Mouse (Mus musculus): ENCODE measurements at regions not wholly inside any gene's neighbourhood (a gene's known extent, or its start where the extent isn't known, plus 50 kb on each side); places are given as distances from the start of the nearest gene placed in this dataset.

- no peak for DNase-seq
These were observed 359.3 kb downstream of the Cenpc1 start for GRCm38 (mm10) chr5:85706084-85706483.

DNA sequence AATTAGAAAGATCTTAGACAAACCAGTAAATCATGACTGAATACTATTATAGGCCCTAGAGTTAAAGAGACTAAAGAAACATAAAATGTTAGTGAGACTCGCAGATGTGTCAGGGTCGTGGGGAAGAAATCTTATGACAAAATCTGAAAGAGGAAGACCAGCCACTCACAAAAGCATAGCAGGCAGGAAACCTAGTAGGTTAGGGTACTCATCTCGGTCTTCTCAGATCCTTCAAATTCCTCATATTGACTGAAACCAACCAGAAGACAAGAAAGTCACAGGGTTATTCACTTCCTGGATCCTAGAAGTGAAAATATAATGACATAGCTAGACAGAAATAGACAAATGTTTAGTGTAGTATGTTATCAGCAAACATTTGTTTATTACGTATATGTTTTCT is 387.5 kb downstream of the Cenpc1 start:
- no peak for DNase-seq

- no peak for DNase-seq
These were observed 394.3 kb downstream of the Cenpc1 start for GRCm38 (mm10) chr5:85671121-85671520.

- no peak for DNase-seq
These were observed 403.9 kb downstream of the Cenpc1 start for GRCm38 (mm10) chr5:85661487-85661886.

DNA sequence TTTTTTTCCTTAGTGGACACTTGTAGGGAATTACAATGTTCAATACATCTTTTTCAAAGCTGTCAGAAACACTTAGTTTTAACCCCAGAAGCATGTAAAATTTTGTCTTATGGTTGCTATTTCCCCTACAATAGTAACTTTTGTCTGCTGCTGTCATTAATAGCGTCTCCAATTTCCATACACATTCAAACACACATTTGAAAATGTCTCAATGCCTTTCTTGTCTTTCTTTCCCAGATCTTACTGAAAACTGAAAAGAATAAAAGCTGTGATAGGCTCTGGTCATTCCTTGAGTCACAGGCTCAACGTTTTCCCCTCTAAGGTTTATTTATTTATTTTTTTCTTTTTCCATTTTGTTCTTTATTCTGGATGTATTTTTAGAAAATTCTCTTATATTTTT is 444.3 kb downstream of the Cenpc1 start:
- no peak for DNase-seq

DNA sequence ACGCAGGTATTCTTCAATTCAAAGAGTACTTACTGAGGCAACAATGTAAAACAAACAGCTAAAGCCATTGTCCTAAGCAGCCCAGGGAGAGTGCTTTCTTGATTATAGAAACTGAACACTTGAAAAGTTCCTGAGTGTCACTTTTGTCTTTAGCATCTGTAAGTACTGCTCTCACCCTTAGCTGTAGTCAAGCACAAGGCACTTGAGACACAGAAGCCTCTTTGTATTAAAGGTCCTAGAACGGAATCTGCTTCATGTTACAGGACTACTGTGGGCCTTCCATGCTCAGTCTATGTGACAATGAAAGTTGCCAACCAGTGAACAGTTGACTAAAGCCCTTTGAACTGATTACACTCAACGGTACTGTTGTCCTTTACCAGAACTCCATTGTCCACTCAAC is 450.6 kb downstream of the Cenpc1 start:
- DNase-seq, result no peak

DNA sequence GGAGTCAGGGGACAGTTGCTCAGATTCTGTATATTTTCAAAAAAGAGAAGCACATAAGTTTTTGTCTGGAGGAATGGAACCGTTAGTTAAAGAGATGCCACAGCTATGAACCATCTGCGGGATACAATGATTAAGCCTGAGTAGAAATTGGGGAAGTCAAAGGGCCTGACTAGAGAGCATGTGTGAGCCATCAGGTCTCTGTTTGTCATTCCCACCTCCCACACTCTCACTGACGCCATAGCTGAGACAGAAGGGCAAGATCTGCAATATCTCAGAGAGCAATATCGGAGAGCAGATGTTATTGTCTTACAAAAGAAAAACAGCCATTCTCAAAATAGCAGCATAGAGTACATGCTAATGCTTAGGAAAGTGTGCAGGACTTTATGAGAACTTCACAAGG is 452.8 kb downstream of the Cenpc1 start:
- no peak for DNase-seq

GRCm38 (mm10) chr5:85609104-85609503 is 456.3 kb downstream of the Cenpc1 start:
- DNase-seq, result no peak

DNA sequence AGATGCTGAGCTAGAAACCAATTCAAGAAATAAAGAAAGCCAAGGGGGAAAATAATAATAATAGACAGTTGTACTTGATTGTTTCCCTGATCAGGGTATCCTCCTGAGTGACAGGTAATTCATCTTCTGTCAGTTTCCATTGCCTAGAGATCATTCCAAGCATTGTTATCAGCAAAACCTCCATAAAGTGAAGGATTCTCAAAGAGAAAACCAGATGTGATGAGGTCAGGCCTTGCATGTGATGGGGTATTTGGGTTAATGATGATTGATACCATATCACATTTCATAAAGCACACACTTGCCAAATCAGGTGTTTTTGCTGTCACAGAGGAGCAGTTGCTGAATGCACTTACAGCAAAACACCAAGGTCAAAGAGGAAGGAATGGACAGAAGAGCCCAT is 467.2 kb downstream of the Cenpc1 start:
- DNase-seq, result no peak

- no peak for DNase-seq
These were observed 470.3 kb downstream of the Cenpc1 start for GRCm38 (mm10) chr5:85595082-85595447.

DNA sequence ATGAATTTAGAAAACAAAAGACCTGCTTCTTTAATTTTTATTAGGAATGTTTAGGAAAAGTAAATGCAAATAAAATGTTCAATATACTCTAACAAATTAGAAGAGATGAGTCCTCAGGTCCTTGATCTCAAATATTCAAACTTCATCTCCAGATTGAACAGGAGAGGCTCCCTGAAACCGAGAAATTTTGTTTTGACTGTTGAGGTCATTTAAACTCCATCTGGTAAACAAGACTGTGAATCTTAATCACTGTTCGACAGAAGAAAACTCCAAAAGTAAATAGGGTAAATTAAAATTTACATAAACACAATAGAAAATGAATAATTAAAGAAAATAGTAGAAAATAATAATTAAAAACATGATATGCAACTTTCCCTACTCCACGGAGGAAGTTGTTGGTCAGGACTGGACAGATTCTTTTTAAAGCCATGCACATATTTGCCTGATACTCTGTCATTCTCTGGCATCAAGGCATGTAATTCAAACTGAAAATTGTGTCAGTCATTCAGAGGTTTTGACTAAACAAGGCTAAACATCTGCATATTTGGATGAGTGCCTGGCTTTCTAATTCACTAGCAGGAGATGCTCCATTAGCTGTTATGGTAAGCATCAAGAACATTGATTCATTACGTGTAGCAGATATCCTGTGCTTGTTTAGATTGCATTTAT is 470.8 kb downstream of the Cenpc1 start:
- DNase-seq, result no peak

DNA sequence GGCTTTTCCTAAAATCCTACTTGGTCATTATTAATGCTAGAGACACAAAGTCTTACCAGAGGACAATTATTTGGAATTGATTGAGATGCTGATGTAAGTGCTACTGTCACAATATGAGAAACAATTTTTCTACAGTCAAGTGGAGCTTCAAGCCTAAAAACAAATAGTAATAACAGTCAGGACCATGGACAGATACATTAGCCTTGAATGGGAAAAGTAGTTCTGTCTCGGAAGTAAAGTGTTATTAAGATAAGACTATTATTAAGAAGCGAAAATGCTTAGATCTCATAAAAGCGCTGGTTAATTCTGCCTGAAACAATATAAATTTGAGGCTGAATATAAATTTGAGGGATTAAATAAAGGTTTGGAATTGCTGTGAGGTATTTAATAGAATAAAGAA is 473.1 kb downstream of the Cenpc1 start:
- DNase-seq, result no peak

DNA sequence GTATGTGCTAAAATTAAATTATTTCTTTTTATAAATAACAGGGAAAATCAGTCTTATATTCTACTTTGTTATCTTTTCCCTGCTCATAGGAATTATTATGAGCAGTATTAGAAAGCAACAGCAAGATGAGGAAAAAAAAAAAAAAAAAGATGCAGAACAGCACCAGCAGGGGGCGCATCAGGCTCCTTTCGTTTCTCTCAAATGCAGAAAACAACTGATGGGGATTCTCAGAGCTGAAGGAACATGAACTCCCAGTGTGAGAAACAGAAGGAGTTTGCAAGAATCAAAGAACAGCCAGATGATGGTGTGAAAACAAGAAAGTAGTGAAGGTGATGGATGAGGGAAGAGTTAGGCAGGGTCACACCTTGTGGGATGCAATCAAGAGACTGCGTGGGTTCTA is 478.7 kb downstream of the Cenpc1 start:
- DNase-seq, result peak; percentile 3

- DNase-seq, result no peak
These were observed 492.9 kb downstream of the Cenpc1 start for GRCm38 (mm10) chr5:85572531-85572930.

DNA sequence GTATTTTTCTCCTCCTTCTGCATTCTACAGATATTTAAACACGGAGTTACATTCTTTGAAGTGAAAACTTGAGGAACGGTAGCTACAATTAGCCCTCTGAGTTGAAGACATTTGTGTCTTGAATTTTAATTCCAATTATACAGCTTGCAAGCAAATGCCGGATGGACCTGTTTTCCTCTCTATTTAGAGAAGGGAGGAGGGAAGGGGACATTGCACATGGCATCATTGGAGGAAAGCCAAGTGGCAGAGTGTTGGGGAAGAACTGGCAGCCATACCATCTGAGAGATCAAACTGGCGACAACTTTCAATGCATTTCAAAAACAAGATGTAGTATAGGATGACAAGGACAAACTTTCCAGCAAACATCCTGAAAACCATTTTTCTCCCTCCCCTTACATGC is 493.4 kb downstream of the Cenpc1 start:
- no peak for DNase-seq

DNA sequence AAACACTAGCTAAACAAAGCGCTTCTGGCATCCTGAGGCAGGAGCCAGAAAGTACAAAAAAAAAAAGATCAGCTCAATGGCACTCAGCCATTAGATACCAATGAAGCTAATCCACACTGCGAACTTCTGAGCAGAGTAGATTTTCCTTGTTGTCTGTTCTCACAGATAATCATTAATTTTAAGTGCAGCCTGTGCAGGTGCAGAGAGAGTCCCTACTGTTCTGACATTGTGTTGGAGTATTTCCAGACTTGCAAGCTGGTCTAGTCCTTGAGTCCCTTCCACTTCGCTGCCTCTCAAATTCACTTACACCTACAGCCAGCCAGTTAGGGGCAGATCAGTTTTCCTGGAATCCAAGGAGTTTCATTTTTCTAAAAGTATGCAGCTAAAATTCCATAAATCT is 494.0 kb downstream of the Cenpc1 start:
- no peak for DNase-seq

DNA sequence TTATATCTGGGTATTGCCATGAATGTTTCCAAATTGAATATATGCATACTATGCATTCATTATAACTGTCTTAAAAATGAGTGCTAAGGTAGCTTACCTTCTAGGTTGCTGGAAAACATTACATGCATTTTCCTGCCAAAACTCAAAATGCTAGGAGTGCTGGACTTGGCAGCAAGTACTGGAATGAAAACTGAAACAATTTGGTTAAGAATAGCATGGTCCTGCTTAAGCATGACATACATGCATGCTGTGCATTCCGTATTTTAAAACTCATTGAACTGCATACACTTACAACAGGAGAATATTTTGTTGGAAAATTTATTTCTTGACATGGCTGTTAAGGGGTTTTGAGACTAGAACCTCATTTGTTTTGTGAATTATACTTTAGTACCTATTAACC is 529.1 kb downstream of the Cenpc1 start:
- DNase-seq, result no peak

- DNase-seq, result no peak
These were observed 539.8 kb downstream of the Cenpc1 start for GRCm38 (mm10) chr5:85525385-85526194.

DNA sequence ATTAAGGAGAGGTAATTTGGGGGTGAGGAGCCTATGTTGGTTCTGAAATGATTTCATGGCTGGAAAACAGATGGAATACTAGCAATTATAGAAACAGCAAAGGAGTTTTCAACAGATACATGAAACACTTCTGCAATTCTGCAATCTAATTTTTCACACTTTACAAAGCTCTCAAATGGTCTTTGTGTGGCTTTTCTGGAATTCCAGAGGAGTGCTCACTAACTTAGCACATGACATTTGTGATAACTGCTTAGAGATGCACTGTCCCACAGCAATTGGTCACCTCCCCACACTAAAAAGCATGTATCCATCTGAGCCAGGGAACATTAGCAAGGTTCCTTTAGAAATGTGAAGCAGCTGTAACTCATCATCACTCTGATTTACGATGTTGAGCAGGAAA is 560.1 kb downstream of the Cenpc1 start:
- no peak for DNase-seq

- no peak for DNase-seq
These were observed 568.1 kb downstream of the Cenpc1 start for GRCm38 (mm10) chr5:85497261-85497660.

- DNase-seq, result no peak
These were observed 579.6 kb downstream of the Cenpc1 start for GRCm38 (mm10) chr5:85485733-85486322.

DNA sequence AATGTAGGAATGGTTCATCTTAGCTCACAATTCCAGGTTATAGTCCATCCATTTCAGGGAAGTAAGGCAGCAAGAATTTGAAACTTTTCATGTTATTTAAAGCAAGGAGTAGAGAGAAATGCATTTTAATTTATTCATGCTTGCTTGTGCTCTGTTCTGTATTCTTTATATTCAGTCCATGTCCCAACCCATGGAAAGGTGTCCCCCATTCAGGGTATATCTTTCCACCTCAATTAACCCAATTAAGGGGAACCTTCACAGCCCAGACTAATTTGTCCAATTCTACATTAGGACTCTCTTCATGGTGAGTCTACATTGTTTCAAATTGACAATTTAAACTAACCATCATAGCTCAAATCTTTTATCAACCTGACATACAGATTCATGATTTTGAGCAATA is 580.2 kb downstream of the Cenpc1 start:
- DNase-seq, result no peak

GRCm38 (mm10) chr5:85467811-85468210 is 597.6 kb downstream of the Cenpc1 start:
- no peak for DNase-seq

- no peak for DNase-seq
These were observed 598.2 kb downstream of the Cenpc1 start for GRCm38 (mm10) chr5:85467151-85467550.
